Mouse (Mus musculus) liver, adult 2 months (tissue): ENCODE results near the gene Tbl1x. TPM values are rescaled to one million over a fixed set of nuclear protein-coding genes. Genes with fewer than 3 reads are reported as not detected.

ENCODE experiments used
- DNase-seq: peaks from one replicate; pipeline ENCODE4 v3.0.0-alpha.2; 2011; ENCODE audit warnings: low read depth, low spot score; ENCODE audit errors: extremely low read depth
- H3K27ac ChIP-seq: fragments of 200-500 bp; replicated peaks from 2 replicates; pipeline ENCODE4 v1.5.1; 2012; ENCODE audit warnings: low read depth, mild to moderate bottlenecking, control low read depth, inconsistent platforms, low read length; ENCODE audit not compliant: insufficient read depth
- H3K27me3 ChIP-seq: fragments of 200-500 bp; 2 replicates; pipeline ENCODE4 v1.6.1; 2012; ENCODE audit warnings: mild to moderate bottlenecking, moderate library complexity, low read length, inconsistent platforms; ENCODE audit not compliant: control insufficient read depth, insufficient read depth
- H3K36me3 ChIP-seq: fragments of 200-500 bp; 2 replicates; pipeline ENCODE4 v1.6.1; 2012; ENCODE audit warnings: low read length, inconsistent platforms; ENCODE audit not compliant: control insufficient read depth, insufficient read depth
- H3K4me1 ChIP-seq: fragments of 200-500 bp; 2 replicates; pipeline ENCODE4 v1.6.1; 2011; ENCODE audit warnings: low read length; ENCODE audit not compliant: control insufficient read depth, insufficient read depth
- H3K4me3 ChIP-seq: fragments of 200-500 bp; 2 replicates; pipeline ENCODE4 v1.5.1; 2011; ENCODE audit warnings: low read depth, mild to moderate bottlenecking, control low read depth, low read length, moderate library complexity; ENCODE audit not compliant: insufficient read depth
- H3K79me2 ChIP-seq: fragments of 200-500 bp; 2 replicates; pipeline ENCODE4 v1.6.1; 2012; ENCODE audit warnings: inconsistent platforms, mild to moderate bottlenecking, low read length, moderate library complexity; ENCODE audit not compliant: control insufficient read depth, insufficient read depth
- H3K9ac ChIP-seq: fragments of 200-500 bp; 2 replicates; pipeline ENCODE4 v1.6.1; 2012; ENCODE audit warnings: low read depth, mild to moderate bottlenecking, control low read depth, inconsistent platforms, low read length
- CTCF ChIP-seq: fragments of 200-500 bp; IDR thresholded peaks from 2 replicates; pipeline ENCODE4 v1.5.1; 2011; ENCODE audit warnings: low read depth, low read length, control low read depth
- POLR2A ChIP-seq: fragments of 200-500 bp; IDR thresholded peaks from 2 replicates; pipeline ENCODE4 v1.6.1; 2011; ENCODE audit warnings: low read length, control low read depth; ENCODE audit not compliant: insufficient read depth; ENCODE audit errors: extremely low read depth
- WGBS: fragments of 180-500 bp; shearing (Covaris S2); methylation state at CpG from one replicate; pipeline ENCODE4 v1.1.7; 2018; 5-methylcytosine and 5-hydroxymethylcytosine counted together
- polyA plus RNA-seq: library from polyadenylated mRNA; depleted of rRNA; stranded (reverse); fragments of >200 nt; gene quantifications from 2 replicates; pipeline ENCODE4 v1.2.3, GENCODE M21; 2012
- total RNA-seq: library from RNA; depleted of rRNA; stranded (reverse); fragments of >200 nt; gene quantifications from 2 replicates; pipeline ENCODE4 v1.2.3, GENCODE M21; 2014

The Tbl1x gene
- total and polyA plus RNA-seq, 2 experiments: 10.2 to 16.2 TPM

DNA sequence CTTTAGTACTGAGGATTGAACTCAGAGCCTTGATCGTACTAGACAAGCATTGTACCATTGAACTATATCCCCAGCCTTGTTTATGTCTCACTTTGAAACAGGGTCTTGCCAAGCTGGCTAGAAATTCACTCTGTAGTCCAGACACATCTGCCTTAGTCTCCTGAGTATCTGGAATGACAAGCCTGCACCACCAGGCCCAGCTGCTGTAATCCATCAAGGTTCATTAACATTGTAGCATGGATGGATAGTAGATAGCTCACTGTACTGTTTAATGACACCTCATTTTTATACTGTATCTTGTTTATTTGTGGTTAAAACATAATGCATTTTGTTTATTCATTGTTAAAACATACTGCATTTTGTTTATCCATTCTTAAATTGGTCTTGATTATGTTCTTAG lies 62.9 kb downstream of the Tbl1x start:
- H3K4me1 ChIP-seq: no peaks in the 10 kb centered on the region
- H3K4me3 ChIP-seq: no peak overlapping the region
- no peak overlapping the region for H3K9ac ChIP-seq
- no peak overlapping the region for H3K27ac ChIP-seq
- peaks cover 4% of the 10 kb centered on the region; the same call in 1 of the 2 replicates for H3K79me2 ChIP-seq
- no peak for DNase-seq
- 100% methylated on average over 1 of the region's 1 CpGs for WGBS
- no peaks in the 10 kb centered on the region for H3K27me3 ChIP-seq
- no peak for TF ChIP-seq CTCF
- no peak for TF ChIP-seq POLR2A
- no peaks in the 10 kb centered on the region for H3K36me3 ChIP-seq

DNA sequence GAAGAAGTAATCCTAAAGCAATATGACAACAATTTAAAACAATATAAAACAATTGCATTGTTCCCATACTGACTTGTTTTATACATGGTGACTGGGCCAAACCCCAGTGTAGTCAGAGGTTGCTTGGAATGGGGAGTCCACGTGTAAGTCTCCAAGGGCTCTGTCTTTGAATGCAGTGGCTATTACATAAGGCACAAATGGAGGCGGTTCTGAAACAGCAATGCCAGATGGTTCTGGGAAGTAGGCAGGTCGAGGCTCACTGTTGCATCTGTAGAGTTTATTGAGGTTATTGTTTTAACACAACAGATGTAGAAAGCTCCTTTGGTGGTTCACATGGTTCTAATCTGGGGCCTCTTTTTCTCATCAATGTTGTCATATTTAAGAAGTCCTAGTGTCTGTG lies 66.3 kb downstream of the Tbl1x start:
- no peak overlapping the region for H3K27ac ChIP-seq
- H3K36me3 ChIP-seq: no peaks in the 10 kb centered on the region
- no peaks in the 10 kb centered on the region for H3K27me3 ChIP-seq
- no peaks in the 10 kb centered on the region; the same call in 1 of the 2 replicates for H3K79me2 ChIP-seq
- DNase-seq: no peak
- no peak overlapping the region for H3K9ac ChIP-seq
- WGBS: 80% methylated on average over 3 of the region's 3 CpGs
- no peak overlapping the region for H3K4me3 ChIP-seq
- no peaks in the 10 kb centered on the region for H3K4me1 ChIP-seq
- TF ChIP-seq CTCF (no peak), POLR2A (no peak)

DNA sequence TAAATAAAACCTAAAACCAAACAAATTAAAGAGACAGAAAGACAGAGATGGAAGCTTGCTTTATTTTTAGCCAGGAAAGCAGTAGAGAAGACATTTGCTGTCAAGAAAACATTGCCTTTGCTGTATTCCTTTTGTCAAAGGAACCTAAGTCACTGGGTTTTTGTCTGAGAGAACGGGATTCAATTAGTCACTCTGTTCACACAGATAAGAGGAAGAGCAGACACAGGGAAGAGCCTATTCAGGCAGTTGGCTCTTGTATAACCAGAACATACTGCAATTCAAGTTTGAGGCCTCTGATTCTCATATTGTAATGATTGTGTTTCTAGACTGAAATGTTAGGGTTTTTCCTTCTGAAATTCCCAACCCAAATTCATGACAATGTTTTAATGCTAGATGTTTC lies 67.4 kb downstream of the Tbl1x start:
- Histone ChIP-seq H3K79me2 (no peaks in the 10 kb centered on the region; the same call in 1 of the 2 replicates), H3K4me1 (no peaks in the 10 kb centered on the region), H3K9ac (no peak overlapping the region), H3K27ac (no peak overlapping the region), H3K4me3 (no peak overlapping the region), H3K36me3 (no peaks in the 10 kb centered on the region), H3K27me3 (no peaks in the 10 kb centered on the region)
- WGBS: 74% methylated on average over 1 of the region's 1 CpGs
- DNase-seq: no peak
- no peak for TF ChIP-seq POLR2A
- TF ChIP-seq CTCF: no peak

DNA sequence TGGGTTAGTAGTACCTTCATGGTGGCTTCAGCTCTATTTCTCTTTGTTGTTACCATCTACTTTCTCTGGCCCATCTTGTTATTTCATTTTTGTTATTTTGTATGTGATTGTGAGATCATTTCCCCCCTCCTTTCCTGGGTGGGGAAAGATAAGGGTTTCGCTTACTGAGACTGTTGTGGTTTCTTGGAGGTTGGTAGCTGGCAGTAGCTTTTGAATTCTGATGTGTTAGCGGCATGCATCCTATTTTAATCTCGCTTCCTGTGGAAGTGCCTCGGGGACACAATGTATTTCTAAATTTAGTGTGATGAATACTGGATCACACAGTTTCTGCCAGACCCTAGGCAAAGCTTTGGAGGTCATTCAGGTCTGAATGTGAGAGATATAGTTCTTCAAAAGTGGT lies 69.2 kb downstream of the Tbl1x start:
- no peak for TF ChIP-seq POLR2A
- no peak for TF ChIP-seq CTCF
- WGBS: 74% methylated on average over 4 of the region's 4 CpGs
- H3K9ac ChIP-seq: no peak overlapping the region
- H3K27ac ChIP-seq: no peak overlapping the region; the same call in 1 of the 2 replicates
- H3K4me1 ChIP-seq: no peaks in the 10 kb centered on the region
- peaks cover 3% of the 10 kb centered on the region; the same call in 1 of the 2 replicates for H3K79me2 ChIP-seq
- H3K36me3 ChIP-seq: no peaks in the 10 kb centered on the region
- peak; percentile 11 for DNase-seq
- no peaks in the 10 kb centered on the region for H3K27me3 ChIP-seq
- no peak overlapping the region for H3K4me3 ChIP-seq

DNA sequence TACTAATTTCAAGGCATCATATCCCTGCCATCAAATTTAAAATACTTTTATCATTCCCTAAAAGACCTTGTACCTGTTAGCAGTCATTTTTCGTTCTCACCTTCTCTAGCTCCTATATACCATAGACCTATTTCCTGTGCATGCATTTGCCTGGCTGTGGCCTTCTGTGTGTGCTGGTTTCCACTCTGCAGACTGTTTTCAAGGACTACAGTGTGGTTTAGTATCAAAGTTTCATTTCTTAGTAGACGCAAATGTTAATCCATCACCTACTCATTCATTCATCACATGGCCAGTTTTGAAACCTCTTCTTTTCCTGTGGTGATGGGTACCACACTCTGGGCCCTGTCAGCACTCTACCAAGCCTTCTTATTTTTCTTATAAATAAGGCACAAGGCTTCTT lies 75.2 kb downstream of the Tbl1x start:
- no peaks in the 10 kb centered on the region for H3K27me3 ChIP-seq
- H3K4me3 ChIP-seq: no peak overlapping the region
- TF ChIP-seq POLR2A (no peak), CTCF (no peak)
- no peak overlapping the region for H3K27ac ChIP-seq
- H3K9ac ChIP-seq: no peak overlapping the region
- H3K36me3 ChIP-seq: no peaks in the 10 kb centered on the region
- H3K79me2 ChIP-seq: peaks cover 3% of the 10 kb centered on the region; the same call in 1 of the 2 replicates
- DNase-seq: no peak
- no peaks in the 10 kb centered on the region for H3K4me1 ChIP-seq
- 90% methylated on average over 2 of the region's 2 CpGs for WGBS

DNA sequence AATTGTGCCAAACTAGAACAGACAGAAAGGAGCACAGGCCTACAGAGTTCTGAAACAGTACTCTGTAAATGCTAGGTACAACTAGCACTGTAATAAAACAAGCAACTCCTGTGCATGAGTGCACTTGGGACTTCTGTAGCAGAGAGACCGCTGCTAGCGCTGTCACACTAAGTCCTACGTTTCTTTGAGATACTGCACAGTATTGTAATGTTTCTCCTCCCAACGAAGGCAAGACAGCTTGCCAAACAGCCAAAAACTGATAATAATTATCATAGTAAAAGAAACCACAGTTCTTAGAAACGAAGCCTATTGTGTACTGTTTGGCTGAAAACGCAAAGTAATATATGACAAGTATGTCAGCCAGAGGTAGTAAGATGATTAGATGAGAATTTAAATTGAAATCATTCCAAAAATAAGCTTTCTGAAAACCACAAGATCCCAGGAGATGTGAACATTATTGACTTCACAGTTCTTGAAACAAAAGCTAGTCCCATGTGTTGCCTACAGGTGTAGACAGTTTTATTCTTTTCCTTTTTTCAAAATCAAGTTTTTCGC lies 83.9 kb downstream of the Tbl1x start:
- Histone ChIP-seq H3K79me2 (peaks cover 6% of the 10 kb centered on the region; the same call in 1 of the 2 replicates), H3K4me3 (no peak overlapping the region), H3K27ac (no peak overlapping the region), H3K9ac (no peak overlapping the region), H3K4me1 (no peaks in the 10 kb centered on the region), H3K27me3 (no peaks in the 10 kb centered on the region), H3K36me3 (no peaks in the 10 kb centered on the region)
- DNase-seq: no peak
- TF ChIP-seq POLR2A: no peak
- TF ChIP-seq CTCF: no peak
- 73% methylated on average over 7 of the region's 7 CpGs for WGBS
